Mouse (Mus musculus) fat pad, adult 2 months (tissue): ENCODE data around the gene Taz.

Experiments
- DNase-seq: peaks from one replicate; pipeline ENCODE4 v3.0.0-alpha.2; 2011; ENCODE audit warnings: low read depth, low spot score; ENCODE audit errors: extremely low read depth

Taz gene

GRCm38 (mm10) chrX:74277916-74278315 is 3.8 kb upstream of the Taz start:
- no peak for DNase-seq

DNA sequence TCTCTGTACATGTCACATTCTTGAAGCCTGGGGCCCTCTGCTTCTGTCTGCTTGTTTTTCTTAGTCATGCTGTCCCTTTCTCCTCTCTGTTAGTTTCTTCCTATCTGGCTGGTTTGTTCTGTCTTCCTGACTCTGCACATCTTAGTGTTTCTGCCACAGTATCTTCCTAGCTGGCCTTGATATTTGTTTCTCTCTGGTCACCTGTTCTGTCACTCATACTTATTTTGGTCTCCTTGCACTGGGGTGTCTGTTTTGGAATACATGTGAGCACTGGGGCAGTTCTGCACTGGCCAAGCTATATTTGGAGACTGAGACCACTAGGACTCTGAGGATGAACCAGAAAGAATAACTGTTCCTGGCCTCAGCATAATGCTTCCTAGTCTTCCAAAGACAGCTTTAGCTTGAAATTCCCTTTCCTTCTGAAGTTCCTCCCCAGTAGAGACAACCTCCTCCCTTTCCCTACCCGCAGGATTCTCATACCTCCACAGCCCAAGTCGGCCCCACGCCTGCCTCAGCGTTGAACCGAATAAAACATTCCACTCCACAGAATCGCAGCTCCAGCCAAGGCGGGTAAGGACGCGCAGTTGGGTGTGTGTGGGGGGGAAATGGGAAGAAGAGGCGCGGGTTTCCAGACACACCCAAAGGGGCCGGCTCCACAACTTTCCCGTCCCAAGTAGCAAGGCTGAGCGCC is 526 bp upstream of the Taz start:
- no peak for DNase-seq

GRCm38 (mm10) chrX:74282395-74283091 is 831 bp downstream of the Taz start:
- DNase-seq: no peak

DNA sequence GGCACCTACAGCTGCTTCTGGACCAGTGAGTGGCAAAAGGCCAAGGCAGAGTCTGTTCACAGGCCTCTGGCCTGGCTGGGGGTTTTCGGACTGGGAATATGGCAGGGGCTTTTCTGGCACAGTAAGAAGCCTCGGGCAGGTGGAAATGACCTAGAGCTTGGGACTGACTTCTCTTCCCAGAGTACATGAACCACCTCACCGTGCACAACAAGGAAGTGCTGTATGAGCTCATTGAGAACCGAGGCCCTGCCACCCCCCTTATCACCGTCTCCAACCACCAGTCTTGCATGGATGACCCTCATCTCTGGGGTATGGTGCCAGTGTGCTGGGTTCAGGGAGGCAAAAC is 1.4 kb downstream of the Taz start:
- DNase-seq: no peak

DNA sequence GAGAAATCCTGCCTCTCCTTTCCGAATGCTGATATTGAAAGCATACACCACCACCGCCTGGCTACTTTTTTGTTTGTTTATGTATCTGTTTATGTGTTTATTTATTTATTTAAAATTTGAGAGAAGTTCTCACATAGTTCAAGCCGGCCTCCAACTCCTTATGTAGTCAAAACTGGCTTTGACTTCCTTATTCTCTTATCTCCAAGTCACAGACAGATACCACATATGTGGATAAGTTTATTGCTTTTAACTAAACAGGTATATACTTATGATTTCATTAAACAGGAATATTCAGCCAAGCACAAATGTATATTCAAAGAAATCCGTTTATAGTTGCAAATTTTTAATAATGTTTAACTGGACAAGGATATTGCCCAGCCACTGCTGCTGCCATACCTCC is 11.7 kb downstream of the Taz start:
- DNase-seq: no peak

GRCm38 (mm10) chrX:74296538-74297448 is 15.1 kb downstream of the Taz start, which contains the start of gene Atp6ap1:
Gene Atp6ap1, plus strand, starts transcription at chrX:74297097.
- DNase-seq: peak; percentile 45

DNA sequence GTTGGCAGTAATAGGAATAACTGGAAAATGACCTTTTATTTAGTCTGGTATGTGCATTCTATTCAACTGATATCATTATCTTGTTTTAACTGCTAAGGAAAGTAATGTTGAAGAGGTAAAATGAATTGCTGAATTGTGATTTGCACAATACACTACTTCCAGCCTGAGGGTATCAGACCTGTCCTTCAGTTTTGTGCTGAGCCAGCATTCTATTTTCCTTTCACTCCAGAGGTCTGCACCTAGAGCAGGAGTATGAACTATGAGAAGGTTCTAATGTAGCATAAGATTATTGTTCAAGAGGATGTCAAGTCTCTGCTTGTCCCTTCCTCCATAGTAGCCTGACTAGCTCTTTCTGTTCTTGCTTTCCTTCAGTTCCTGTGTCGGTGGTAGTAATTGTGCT is 16.6 kb downstream of the Taz start:
- DNase-seq: no peak

- DNase-seq: no peak
These were observed 18.0 kb downstream of the Taz start for GRCm38 (mm10) chrX:74299721-74300120.

GRCm38 (mm10) chrX:74304867-74305700 is 23.4 kb downstream of the Taz start, which contains the start of gene Gdi1:
Gene Gdi1, plus strand, starts transcription at chrX:74304998.
- no peak for DNase-seq

DNA sequence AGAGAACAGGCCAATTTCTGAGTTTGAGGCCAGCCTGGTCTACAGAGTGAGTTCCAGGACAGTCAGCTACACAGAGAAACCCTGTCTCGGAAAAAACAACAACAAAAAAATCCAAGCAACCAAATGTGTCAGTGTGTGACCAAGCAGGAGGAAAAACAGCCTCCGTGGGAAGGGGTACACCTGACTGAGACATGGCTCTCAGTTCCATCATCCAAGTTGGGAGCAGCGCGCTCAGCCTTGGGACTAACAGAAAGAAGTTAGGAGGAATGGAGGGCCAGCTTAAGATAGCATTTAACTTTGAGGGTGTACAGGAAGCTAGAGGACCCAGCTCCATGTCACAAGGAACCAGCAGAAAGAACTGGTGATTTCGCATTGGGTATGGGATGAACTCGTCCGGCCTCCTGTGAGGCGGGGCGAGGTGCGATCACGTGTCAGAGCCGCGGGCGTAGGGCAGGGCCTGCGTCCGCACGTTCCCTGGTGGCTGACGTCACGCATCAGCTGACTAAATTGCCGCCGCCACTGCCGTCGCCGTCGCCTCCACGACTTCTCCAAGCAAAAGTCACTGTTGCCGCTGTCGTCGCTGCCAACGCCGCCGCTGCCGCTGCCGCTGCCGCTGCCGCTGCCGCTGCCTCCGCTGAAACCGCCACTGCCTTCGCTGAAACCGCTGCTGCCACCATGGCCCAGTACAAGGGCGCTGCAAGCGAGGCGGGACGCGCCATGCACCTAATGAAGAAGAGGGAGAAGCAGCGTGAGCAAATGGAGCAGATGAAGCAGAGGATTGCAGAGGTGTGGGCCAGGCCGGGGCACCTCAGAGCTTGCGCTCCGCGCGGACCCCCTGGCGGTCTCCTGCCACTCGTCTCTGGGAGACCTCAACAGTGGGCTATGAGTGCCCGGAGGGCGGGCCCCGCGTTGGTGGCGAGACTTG is 31.1 kb downstream of the Taz start, which contains the start of gene Fam50a:
Gene Fam50a (plus strand): TSS at position 494 of the 925 bp plus-strand sequence.
- DNase-seq: no peak

DNA sequence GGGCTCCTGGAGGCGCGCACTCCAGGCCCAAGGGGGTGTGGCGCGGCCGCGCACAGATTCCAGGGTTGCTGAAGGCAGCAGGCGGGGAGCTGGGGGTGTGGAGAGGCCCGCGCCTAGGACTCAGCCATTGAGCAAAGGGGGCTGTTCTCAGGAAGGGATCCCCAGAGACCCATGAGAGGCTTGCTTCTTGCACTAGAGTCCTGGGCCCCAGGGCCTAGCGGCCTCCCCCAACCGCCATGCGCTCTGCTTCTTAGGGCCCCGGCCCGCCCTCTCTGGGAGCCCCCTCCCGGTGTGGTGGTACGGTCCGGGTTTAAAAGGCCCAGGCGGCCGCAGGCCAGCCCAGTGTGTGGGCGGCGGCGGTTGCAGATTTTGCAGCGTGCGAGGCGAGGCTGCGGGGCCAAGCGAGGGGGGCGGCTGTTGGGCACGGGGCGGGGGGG is 47.0 kb downstream of the Taz start, which contains the start of gene Plxna3:
Gene Plxna3 (plus strand): TSS at position 342 of the 437 bp plus-strand sequence.
- no peak for DNase-seq

GRCm38 (mm10) chrX:74329215-74329671 is 47.5 kb downstream of the Taz start:
- DNase-seq: no peak

- no peak for DNase-seq
These were observed 48.6 kb downstream of the Taz start for GRCm38 (mm10) chrX:74330166-74330930.
